Mouse (Mus musculus): Measurements from ENCODE around the gene Gadd45b. TPM values are rescaled to one million over a fixed set of nuclear protein-coding genes. Genes with fewer than 3 reads are reported as not detected.

Gene Gadd45b
- polyA plus RNA-seq, 2 experiments = 1.9 to 2.7 TPM

DNA sequence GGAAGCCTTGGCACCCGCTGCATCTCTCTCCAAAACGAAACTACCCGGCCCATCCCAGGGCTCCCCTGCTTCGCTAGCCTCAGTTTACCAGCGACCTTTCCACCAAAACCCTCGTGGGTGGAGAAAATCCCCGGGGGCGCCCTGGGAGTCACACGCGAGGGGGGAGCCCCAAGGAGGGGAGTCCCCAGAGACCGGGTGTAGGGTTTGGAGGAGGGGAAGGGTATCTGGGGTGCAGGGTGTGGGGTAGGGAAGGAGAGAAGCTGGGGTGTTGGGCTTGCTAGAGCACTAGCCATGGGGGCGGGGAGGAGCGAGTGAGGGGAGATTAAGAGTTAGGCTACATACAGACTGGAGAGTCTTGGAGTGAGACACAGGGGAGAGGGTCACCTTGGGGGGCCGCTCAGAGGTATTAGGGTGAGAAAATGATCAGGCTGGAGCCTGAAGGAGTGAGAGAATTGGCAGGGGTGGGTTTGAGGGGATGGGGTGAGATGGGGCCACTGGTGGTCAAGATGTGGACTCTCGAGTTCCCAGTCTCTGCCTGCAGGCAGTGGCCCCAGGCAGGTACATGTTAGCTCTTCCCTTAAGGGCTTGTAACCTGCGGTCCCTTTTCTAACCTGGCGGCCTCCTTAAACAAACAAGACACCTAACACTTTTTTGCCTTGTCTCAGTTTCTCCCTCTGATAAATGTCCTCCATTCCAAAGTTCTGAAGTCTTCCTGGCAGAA is 3.0 kb downstream of the Gadd45b start:
- TF ChIP-seq CTCF (IDR thresholded peaks at IDR 0.05; ENCODE audit: low read depth) (no peak), EP300 (IDR thresholded peaks at IDR 0.05; ENCODE audit: low read depth) (no peak)
- Histone ChIP-seq H3K9me3 (ENCODE audit: control insufficient read depth, low read length) (no peaks in the 10 kb centered on the region), H3K36me3 (replicated peaks; ENCODE audit: control insufficient read depth, insufficient read depth, low read depth) (no peaks in the 10 kb centered on the region), H3K27ac (no peak overlapping the region), H3K4me3 (ENCODE audit: insufficient read depth in 1 of 2, low read depth in 2 of 2, low read length in 2 of 2) (peak overlapping the region; percentile 3 to 39; a peak in 3 of 4 replicates), H3K4me1 (replicated peaks; ENCODE audit: control insufficient read depth in 2 of 2, insufficient read depth in 2 of 2, low read length in 1 of 2) (peaks cover 11 to 13% of the 10 kb centered on the region in 2 experiments), H3K9ac (replicated peaks) (no peak overlapping the region), H3K27me3 (ENCODE audit: control insufficient read depth, insufficient read depth, low read length) (peaks cover 76% of the 10 kb centered on the region), H3K4me2 (ENCODE audit: low read depth) (peak overlapping the region; percentile 90)
- DNase-seq (ENCODE audit: low read depth in 3 of 3, low spot score in 3 of 3) = no peak
- no peak for ATAC-seq (ENCODE audit: insufficient read depth)
- 2% methylated on average over 17 of the region's 17 CpGs for WGBS (ENCODE audit: insufficient replicate concordance)

DNA sequence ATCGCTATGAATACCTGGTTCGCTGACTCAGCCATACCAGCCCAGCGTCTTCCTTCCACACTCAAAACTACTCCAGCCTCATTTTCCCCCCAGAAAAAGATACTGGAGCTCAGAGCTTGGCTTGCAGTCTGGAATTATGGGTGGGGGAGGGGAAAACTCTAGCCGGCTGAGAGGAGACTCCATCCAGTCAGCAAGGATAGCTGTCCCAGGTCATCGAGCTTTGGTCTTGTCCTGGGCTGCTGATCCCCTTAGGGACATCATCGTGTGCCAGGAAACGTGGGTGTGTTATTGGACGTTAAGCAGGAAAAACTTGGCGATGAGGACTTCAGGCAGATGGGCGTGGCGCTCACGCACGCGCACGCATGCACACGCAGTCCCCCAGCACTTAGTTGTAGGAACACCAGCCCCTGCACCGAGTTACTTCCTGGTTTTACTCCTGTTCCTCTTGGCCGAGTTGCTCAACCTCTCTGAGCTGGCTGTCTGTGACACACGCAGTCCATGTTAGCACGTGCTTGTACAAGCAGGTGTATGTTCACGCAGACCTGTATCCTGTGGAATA is 3.6 kb downstream of the Gadd45b start:
- Histone ChIP-seq H3K4me2 (ENCODE audit: low read depth) (peak overlapping the region; percentile 90), H3K36me3 (replicated peaks; ENCODE audit: control insufficient read depth, insufficient read depth, low read depth) (no peaks in the 10 kb centered on the region), H3K4me3 (ENCODE audit: insufficient read depth in 1 of 2, low read depth in 2 of 2, low read length in 2 of 2) (peak overlapping the region in 1 of 2 experiments; percentile 13; a peak in 2 of 4 replicates), H3K9me3 (ENCODE audit: control insufficient read depth, low read length) (no peaks in the 10 kb centered on the region), H3K27ac (no peak overlapping the region), H3K27me3 (ENCODE audit: control insufficient read depth, insufficient read depth, low read length) (peaks cover 81% of the 10 kb centered on the region), H3K9ac (replicated peaks) (no peak overlapping the region), H3K4me1 (replicated peaks; ENCODE audit: control insufficient read depth in 2 of 2, insufficient read depth in 2 of 2, low read length in 1 of 2) (peaks cover 11 to 13% of the 10 kb centered on the region in 2 experiments)
- TF ChIP-seq CTCF (IDR thresholded peaks at IDR 0.05; ENCODE audit: low read depth) (no peak), EP300 (IDR thresholded peaks at IDR 0.05; ENCODE audit: low read depth) (no peak)
- DNase-seq (ENCODE audit: low read depth in 3 of 3, low spot score in 3 of 3) (no peak), ATAC-seq (ENCODE audit: insufficient read depth) (no peak)
- 2% methylated on average over 21 of the region's 21 CpGs for WGBS (ENCODE audit: insufficient replicate concordance)

DNA sequence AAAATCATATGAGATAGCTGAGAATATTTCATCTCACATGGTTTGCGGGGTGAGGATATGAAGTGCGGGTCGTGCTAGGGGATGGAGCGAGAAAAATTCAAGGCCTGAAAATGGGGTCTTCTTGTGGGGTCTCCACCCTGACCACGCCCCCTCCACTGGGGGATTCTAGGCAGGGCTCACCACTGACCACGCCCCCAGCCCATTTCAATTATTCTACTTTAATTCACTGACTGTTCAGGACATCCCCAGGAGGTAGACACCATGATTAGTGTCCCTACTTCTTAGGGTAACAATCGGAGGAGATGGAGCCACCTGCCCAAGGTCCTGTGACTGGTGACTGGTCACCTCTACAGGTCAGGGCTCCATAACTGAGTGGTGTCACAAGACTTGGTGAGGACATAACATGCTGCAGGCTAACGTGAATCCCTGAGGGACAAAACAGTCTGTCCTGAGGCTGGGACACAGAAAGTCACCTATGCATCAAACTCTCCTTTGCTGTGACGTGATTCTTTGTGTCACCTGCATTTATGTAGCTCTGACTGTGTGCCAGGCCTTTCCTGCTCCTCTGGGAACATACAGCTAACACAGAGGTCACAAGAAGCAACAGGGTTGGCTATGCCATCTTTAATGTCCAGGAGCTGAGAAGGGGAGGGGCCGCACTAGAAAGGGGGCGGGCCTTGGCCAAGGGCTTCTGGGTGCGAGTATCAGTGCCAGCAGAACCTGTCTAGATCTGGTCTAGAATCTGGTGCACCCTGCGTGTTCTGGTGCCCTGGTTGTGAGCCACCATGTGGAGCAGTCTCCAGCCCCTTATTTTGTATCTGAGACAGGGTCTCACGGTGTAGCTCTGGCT is 4.5 kb downstream of the Gadd45b start:
- 49% methylated on average over 14 of the region's 14 CpGs for WGBS (ENCODE audit: insufficient replicate concordance)
- Histone ChIP-seq H3K9me3 (ENCODE audit: control insufficient read depth, low read length) (no peaks in the 10 kb centered on the region), H3K4me3 (ENCODE audit: insufficient read depth in 1 of 2, low read depth in 2 of 2, low read length in 2 of 2) (no peak overlapping the region), H3K36me3 (replicated peaks; ENCODE audit: control insufficient read depth, insufficient read depth, low read depth) (no peaks in the 10 kb centered on the region), H3K4me1 (replicated peaks; ENCODE audit: control insufficient read depth in 2 of 2, insufficient read depth in 2 of 2, low read length in 1 of 2) (peaks cover 2 to 8% of the 10 kb centered on the region in 2 experiments), H3K27me3 (ENCODE audit: control insufficient read depth, insufficient read depth, low read length) (peaks cover 86% of the 10 kb centered on the region), H3K4me2 (ENCODE audit: low read depth) (no peak overlapping the region), H3K27ac (no peak overlapping the region), H3K9ac (replicated peaks) (no peak overlapping the region)
- ATAC-seq (ENCODE audit: insufficient read depth) (no peak), DNase-seq (ENCODE audit: low read depth in 3 of 3, low spot score in 3 of 3) (no peak)
- TF ChIP-seq CTCF (IDR thresholded peaks at IDR 0.05; ENCODE audit: low read depth) (no peak), EP300 (IDR thresholded peaks at IDR 0.05; ENCODE audit: low read depth) (no peak)

DNA sequence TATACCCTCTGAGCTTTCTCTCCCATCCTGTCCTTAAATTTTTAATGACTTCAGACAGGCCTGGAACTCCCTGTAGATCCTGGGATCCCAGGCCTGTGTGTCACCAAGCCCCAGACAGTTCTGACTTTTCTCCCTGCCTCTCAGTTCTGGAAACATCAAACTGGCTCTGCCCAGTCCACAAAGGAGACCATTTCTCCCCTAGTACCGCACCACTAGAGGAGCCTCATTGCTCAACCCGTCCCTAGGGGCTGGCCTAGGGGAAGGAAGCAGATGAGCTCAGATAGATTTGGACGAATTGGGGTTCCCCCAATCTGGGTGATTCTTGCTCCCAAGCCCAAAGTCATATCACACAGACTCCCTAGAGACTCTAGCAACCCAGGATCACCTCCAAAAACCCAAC is 5.4 kb downstream of the Gadd45b start:
- TF ChIP-seq EP300 (IDR thresholded peaks at IDR 0.05; ENCODE audit: low read depth) (no peak), CTCF (IDR thresholded peaks at IDR 0.05; ENCODE audit: low read depth) (no peak)
- WGBS (ENCODE audit: insufficient replicate concordance) = 6% methylated on average over 3 of the region's 3 CpGs
- DNase-seq (ENCODE audit: low read depth in 3 of 3, low spot score in 3 of 3) = no peak
- H3K27me3 ChIP-seq (ENCODE audit: control insufficient read depth, insufficient read depth, low read length) = peaks cover 83% of the 10 kb centered on the region
- H3K4me3 ChIP-seq (ENCODE audit: insufficient read depth in 1 of 2, low read depth in 2 of 2, low read length in 2 of 2) = no peak overlapping the region
- H3K36me3 ChIP-seq (replicated peaks; ENCODE audit: control insufficient read depth, insufficient read depth, low read depth) = no peaks in the 10 kb centered on the region
- H3K27ac ChIP-seq = no peak overlapping the region
- no peaks in the 10 kb centered on the region for H3K9me3 ChIP-seq (ENCODE audit: control insufficient read depth, low read length)
- H3K9ac ChIP-seq (replicated peaks) = no peak overlapping the region
- peaks cover 6 to 14% of the 10 kb centered on the region in 2 experiments for H3K4me1 ChIP-seq (replicated peaks; ENCODE audit: control insufficient read depth in 2 of 2, insufficient read depth in 2 of 2, low read length in 1 of 2)
- no peak for ATAC-seq (ENCODE audit: insufficient read depth)
- H3K4me2 ChIP-seq (ENCODE audit: low read depth) = no peak overlapping the region

DNA sequence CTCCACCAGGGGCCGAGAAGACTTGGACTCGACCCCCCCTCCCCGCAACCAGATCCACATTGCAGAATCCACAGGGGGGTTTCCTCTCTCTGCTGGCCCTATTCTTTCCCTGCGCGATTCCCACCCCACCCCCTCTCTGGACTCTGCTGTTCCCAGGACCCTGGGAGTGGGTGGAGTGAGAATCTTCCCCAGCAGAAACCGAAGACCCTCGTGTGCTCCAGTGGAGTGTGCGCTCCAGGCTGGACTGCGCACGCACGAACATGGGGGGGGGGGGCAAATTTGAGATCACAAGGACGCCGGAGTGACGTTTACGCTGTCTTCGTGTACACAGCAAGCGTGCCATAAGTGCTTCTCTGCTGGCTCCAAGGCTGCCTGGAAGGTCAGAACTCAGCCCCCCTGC is 5.8 kb downstream of the Gadd45b start:
- Histone ChIP-seq H3K4me1 (replicated peaks; ENCODE audit: control insufficient read depth in 2 of 2, insufficient read depth in 2 of 2, low read length in 1 of 2) (peaks cover 9 to 17% of the 10 kb centered on the region in 2 experiments), H3K9ac (replicated peaks) (no peak overlapping the region), H3K36me3 (replicated peaks; ENCODE audit: control insufficient read depth, insufficient read depth, low read depth) (no peaks in the 10 kb centered on the region), H3K4me3 (ENCODE audit: insufficient read depth in 1 of 2, low read depth in 2 of 2, low read length in 2 of 2) (no peak overlapping the region), H3K27ac (no peak overlapping the region), H3K9me3 (ENCODE audit: control insufficient read depth, low read length) (no peaks in the 10 kb centered on the region), H3K27me3 (ENCODE audit: control insufficient read depth, insufficient read depth, low read length) (peaks cover 78% of the 10 kb centered on the region), H3K4me2 (ENCODE audit: low read depth) (no peak overlapping the region)
- DNase-seq (ENCODE audit: low read depth in 3 of 3, low spot score in 3 of 3) (no peak), ATAC-seq (ENCODE audit: insufficient read depth) (no peak)
- TF ChIP-seq EP300 (IDR thresholded peaks at IDR 0.05; ENCODE audit: low read depth) (no peak), CTCF (IDR thresholded peaks at IDR 0.05; ENCODE audit: low read depth) (no peak)
- WGBS (ENCODE audit: insufficient replicate concordance) = 10% methylated on average over 17 of the region's 17 CpGs
